Mouse (Mus musculus) heart, embryonic 15.5 days (tissue): ENCODE data around the gene Smurf1. TPM values are rescaled to one million over a fixed set of nuclear protein-coding genes. Genes with fewer than 3 reads are reported as not detected.

Experiments
- ATAC-seq: fragments of 200-750 bp; cut with Nextera tagmentation; replicated peaks from 2 replicates; pipeline ENCODE4 v1.8.0; 2017; ENCODE audit warnings: low read depth, moderate TSS enrichment; ENCODE audit not compliant: insufficient number of reproducible peaks, insufficient read depth, low FRiP score
- H3K27ac ChIP-seq: fragments of 300-500 bp; sonication (generic); 2 replicates; pipeline ENCODE4 v1.5.1; 2015; ENCODE audit warnings: mild to moderate bottlenecking, inconsistent platforms
- H3K27me3 ChIP-seq: fragments of 300-500 bp; sonication (generic); 2 replicates; pipeline ENCODE4 v1.6.1; 2015; ENCODE audit warnings: inconsistent platforms
- H3K36me3 ChIP-seq: fragments of 300-500 bp; sonication (generic); 2 replicates; pipeline ENCODE4 v1.6.1; 2015; ENCODE audit warnings: mild to moderate bottlenecking, inconsistent platforms
- H3K4me1 ChIP-seq: fragments of 300-500 bp; sonication (generic); replicated peaks from 2 replicates; pipeline ENCODE4 v1.6.1; 2015; ENCODE audit warnings: inconsistent platforms
- H3K4me2 ChIP-seq: fragments of 300-500 bp; sonication (generic); 2 replicates; pipeline ENCODE4 v1.6.1; 2015; ENCODE audit warnings: inconsistent platforms, mild to moderate bottlenecking, moderate library complexity
- H3K4me3 ChIP-seq: fragments of 300-500 bp; sonication (generic); 2 replicates; pipeline ENCODE4 v1.5.1; 2015; ENCODE audit warnings: mild to moderate bottlenecking, inconsistent platforms
- H3K9ac ChIP-seq: fragments of 300-500 bp; sonication (generic); 2 replicates; pipeline ENCODE4 v1.6.1; 2015; ENCODE audit warnings: mild to moderate bottlenecking, inconsistent platforms
- H3K9me3 ChIP-seq: fragments of 300-500 bp; sonication (generic); replicated peaks from 2 replicates; pipeline ENCODE4 v1.6.1; 2016; ENCODE audit warnings: inconsistent platforms
- WGBS: fragments of 180-500 bp; shearing (Covaris S2); methylation state at CpG from one replicate; pipeline ENCODE4 v1.1.7; 2015; ENCODE audit warnings: mixed read lengths; 5-methylcytosine and 5-hydroxymethylcytosine counted together
- polyA plus RNA-seq: library from polyadenylated mRNA; unstranded; fragments of >200 nt; fragmentation: Nextera tagmentation; extraction: Ambion mirVana; gene quantifications from 2 replicates; pipeline ENCODE4 v1.2.1, GENCODE M21; 2015

Gene Smurf1
- polyA plus RNA-seq, 1 experiment from 2014 or later = 11.3 TPM

DNA sequence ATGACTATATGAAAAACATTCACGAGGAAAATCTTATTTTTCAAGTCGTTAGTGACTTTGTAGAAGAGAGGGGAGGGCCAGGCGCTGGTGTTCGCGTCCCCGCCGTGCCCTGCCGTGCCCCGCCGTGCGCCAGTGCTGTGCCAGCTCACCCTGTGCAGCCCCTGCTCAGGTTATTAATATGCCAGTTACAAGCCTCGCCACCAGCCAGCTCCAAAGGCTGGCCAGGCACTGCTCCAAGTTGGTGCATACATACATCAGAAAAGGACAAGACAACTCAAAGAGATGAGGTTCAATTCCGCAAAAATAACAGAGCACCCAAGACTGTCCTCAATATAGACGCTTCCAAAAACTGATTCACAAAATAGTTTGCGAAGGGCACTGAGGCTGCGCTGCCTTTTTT is 51.7 kb downstream of the Smurf1 start:
- no peaks in the 10 kb centered on the region for H3K9me3 ChIP-seq
- H3K36me3 ChIP-seq = no peaks in the 10 kb centered on the region
- 87% methylated on average over 16 of the region's 16 CpGs for WGBS
- peaks cover 47% of the 10 kb centered on the region for H3K4me1 ChIP-seq
- H3K4me3 ChIP-seq = no peak overlapping the region
- no peaks in the 10 kb centered on the region for H3K27me3 ChIP-seq
- H3K27ac ChIP-seq = no peak overlapping the region
- no peak overlapping the region for H3K4me2 ChIP-seq
- no peak overlapping the region for H3K9ac ChIP-seq
- ATAC-seq = no peak

DNA sequence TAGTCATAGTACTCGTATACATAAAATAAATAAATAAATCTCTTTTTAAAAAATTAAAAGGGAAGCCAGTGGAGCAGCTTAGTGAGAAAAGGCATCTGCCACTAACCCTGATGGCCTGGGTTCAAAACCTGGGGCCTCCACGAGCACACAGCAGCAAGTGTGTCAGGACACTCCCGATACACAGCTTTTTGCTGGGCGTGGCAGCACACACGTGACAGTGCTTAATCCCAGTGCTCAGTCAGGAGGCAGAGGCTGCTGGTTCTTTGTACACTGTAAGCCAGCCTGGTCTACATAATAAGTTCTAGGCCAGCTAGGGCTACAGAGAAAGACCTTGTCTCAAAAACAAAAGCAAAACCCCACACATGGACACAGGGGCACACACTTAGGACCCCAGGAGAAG is 52.3 kb downstream of the Smurf1 start:
- no peak for ATAC-seq
- Histone ChIP-seq H3K27me3 (no peaks in the 10 kb centered on the region), H3K4me2 (no peak overlapping the region), H3K4me3 (no peak overlapping the region), H3K27ac (no peak overlapping the region), H3K9ac (no peak overlapping the region), H3K9me3 (no peaks in the 10 kb centered on the region), H3K4me1 (peaks cover 47% of the 10 kb centered on the region), H3K36me3 (no peaks in the 10 kb centered on the region)
- 87% methylated on average over 5 of the region's 5 CpGs for WGBS

DNA sequence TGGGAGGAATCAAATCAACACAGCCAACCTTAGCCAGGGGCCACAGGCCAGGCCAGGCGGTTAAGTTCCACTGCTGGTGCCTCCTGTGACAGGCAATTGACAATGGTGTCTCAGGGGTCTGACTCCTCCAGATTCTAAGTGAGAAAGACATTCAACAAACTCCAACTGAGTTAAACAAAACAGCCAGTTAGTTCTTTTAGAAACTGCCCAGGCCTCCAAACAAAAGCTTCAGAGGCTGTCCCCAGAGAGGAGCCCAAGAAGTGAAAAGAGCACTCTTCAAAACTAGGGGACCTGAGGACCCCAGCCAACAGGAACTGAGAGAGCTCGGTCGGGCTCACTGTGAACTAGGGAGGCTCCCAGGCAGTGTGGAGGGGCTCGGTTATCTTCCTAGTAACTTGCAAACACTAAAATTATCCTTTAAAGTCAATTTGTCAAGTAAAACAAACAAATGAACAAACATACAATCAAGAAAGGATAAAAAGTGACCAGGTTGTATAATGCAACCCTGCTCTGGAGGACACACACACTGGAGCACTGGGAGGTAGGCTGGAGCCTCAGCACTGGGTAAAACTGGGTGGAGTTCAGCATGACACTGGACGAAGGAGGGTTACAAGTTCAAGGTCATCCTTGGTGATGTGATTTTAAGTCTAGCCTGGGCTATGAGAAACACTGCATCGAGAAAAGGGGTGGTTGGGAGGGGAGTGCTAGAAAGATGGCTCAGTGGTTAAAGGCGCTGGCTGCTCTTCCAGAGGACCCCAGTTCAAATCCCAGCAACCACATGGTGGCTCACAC is 52.9 kb downstream of the Smurf1 start:
- Histone ChIP-seq H3K27me3 (no peaks in the 10 kb centered on the region), H3K27ac (no peak overlapping the region), H3K9ac (no peak overlapping the region), H3K4me1 (peaks cover 47% of the 10 kb centered on the region), H3K36me3 (no peaks in the 10 kb centered on the region), H3K4me2 (no peak overlapping the region), H3K4me3 (no peak overlapping the region), H3K9me3 (no peaks in the 10 kb centered on the region)
- WGBS = 72% methylated on average over 7 of the region's 7 CpGs
- no peak for ATAC-seq

DNA sequence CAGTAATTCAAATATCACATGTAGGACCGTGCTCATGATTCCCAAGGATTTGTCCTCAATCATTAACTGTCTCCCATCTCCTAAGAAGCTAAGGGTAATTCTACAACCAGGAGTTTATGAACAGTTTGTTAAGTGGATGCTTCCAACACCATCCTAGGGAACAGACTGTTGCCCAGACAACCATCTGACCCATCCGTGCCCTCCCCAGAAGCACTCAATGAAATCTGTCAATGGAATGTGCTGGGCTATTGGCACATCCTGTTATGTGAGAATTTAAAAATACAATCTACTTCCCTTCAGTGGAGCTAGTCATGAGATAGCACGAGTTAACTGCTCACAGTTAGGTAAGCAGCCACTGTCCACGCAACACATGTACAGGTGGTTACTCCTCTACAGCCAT is 56.1 kb downstream of the Smurf1 start:
- H3K27me3 ChIP-seq = no peaks in the 10 kb centered on the region
- H3K36me3 ChIP-seq = no peaks in the 10 kb centered on the region
- no peak for ATAC-seq
- H3K4me1 ChIP-seq = peaks cover 35% of the 10 kb centered on the region
- H3K9ac ChIP-seq = no peak overlapping the region
- WGBS = 55% methylated on average over 4 of the region's 4 CpGs
- H3K9me3 ChIP-seq = no peaks in the 10 kb centered on the region
- no peak overlapping the region for H3K4me2 ChIP-seq
- H3K27ac ChIP-seq = no peak overlapping the region
- H3K4me3 ChIP-seq = no peak overlapping the region

DNA sequence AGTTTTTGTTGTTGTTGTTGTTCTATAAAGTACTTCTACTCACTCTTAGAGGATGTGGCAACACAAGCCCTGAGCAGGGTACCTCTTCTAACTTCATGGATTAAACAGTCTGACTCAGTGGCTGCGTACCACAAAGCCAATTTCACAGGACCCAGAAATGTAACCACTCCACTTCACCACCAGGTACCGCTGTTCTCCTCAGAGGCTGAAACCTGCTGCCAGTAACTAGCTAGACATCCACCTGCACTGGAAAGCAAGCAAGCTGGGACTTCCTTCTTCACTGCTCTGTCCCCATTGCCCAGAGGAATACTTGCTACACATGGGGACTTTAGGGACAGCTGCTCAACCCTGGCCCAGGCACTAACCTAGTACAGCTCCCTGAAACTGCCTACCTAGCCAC is 58.1 kb downstream of the Smurf1 start:
- 75% methylated on average over 2 of the region's 2 CpGs for WGBS
- Histone ChIP-seq H3K27me3 (no peaks in the 10 kb centered on the region), H3K27ac (no peak overlapping the region), H3K9ac (no peak overlapping the region), H3K4me2 (no peak overlapping the region), H3K36me3 (no peaks in the 10 kb centered on the region), H3K9me3 (no peaks in the 10 kb centered on the region), H3K4me3 (no peak overlapping the region), H3K4me1 (peaks cover 26% of the 10 kb centered on the region)
- no peak for ATAC-seq

DNA sequence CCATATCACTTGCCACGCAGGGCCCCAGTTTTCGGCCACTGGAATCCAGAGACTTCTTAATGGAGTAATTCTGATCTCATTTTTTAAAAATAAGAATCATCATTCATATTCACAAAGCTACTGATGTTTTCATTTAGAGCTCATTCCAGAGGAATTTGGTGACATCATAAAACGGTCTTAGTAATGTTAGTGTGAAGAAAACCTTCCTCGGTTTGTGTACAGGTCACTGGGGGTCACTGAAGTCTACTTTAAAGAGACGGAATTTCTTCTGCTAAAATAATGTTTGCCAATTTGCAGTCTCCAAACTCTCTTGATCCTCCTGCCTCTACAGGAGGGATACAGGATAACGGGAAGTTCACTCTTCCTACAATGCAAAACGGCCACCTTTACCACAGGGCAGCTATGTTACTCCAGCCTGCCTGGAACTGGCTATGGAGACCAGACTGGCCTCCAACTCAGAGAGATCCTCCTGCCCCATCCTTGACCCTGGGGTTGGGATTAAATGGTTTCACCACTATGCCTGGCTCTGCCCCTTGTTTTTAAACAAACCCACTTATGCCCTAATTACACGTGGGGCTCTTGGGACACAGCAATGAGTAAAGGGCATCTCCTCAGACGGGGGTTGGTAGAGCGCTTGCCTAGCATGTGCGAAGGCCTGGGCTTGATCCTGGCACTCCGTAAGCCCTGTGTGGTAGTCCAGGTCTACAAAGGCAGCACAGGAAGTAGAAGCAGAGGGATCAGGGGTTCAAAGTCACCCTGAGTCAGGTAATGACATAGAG is 61.1 kb downstream of the Smurf1 start:
- Histone ChIP-seq H3K36me3 (peaks cover 8% of the 10 kb centered on the region; the same call in 1 of the 2 replicates), H3K27ac (no peak overlapping the region)
- no peak for ATAC-seq

DNA sequence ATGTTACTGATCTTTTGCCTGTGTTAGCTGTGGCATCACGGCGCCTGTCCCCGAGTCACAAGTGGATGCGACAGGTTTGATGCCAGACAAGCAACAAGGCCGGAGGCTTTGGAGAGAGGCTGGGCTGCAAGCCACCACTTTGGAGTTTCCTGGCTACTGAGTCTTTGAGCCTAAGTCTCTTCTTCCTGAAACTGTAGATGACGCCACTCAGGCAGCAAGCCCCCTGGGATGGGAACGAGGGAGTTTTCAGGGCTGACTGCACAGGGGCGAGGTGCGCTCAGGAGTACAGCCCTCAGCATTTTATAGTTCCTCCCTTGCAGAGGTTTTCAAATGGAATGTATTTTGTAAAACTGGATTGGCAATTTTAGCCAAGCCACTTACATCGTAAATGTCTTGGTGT is 63.9 kb downstream of the Smurf1 start:
- H3K27ac ChIP-seq = no peak overlapping the region
- H3K27me3 ChIP-seq = no peaks in the 10 kb centered on the region
- H3K4me1 ChIP-seq = peaks cover 33% of the 10 kb centered on the region
- no peak overlapping the region for H3K4me2 ChIP-seq
- no peak overlapping the region for H3K9ac ChIP-seq
- ATAC-seq = no peak
- no peak overlapping the region for H3K4me3 ChIP-seq
- 77% methylated on average over 10 of the region's 10 CpGs for WGBS
- peaks cover 8% of the 10 kb centered on the region; the same call in 1 of the 2 replicates for H3K36me3 ChIP-seq
- no peaks in the 10 kb centered on the region for H3K9me3 ChIP-seq

More for the DNA sequence above, 61.1 kb downstream of the Smurf1 start:
- Histone ChIP-seq H3K9me3 (no peaks in the 10 kb centered on the region), H3K4me1 (peaks cover 16% of the 10 kb centered on the region), H3K9ac (no peak overlapping the region), H3K27me3 (no peaks in the 10 kb centered on the region), H3K4me2 (no peak overlapping the region), H3K4me3 (no peak overlapping the region)
- 68% methylated on average over 12 of the region's 12 CpGs for WGBS

DNA sequence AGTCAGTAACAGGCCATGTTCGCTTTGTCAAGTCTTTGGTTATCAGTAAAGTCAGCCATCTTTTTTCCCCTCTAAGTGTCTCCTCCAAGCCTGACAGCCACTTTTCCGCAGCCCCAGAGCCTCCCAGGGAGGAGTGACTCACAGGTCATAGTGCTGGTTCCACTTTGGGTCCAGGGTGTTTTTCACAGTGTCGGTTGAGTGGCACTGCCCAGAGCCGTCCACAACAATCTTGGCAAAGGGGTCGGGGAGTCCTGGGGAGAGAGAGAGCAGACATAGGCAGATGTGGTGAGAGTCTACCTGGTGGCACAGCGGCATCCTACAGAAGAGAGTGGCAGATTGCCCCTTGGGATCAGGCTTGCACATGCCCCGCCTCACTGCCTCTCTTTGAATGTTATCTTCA is 64.6 kb downstream of the Smurf1 start:
- 61% methylated on average over 7 of the region's 7 CpGs for WGBS
- Histone ChIP-seq H3K4me3 (no peak overlapping the region), H3K4me2 (no peak overlapping the region), H3K9ac (no peak overlapping the region), H3K27ac (no peak overlapping the region), H3K36me3 (peaks cover 15% of the 10 kb centered on the region; the same call in 1 of the 2 replicates), H3K9me3 (no peaks in the 10 kb centered on the region), H3K4me1 (peaks cover 33% of the 10 kb centered on the region), H3K27me3 (no peaks in the 10 kb centered on the region)
- no peak for ATAC-seq

DNA sequence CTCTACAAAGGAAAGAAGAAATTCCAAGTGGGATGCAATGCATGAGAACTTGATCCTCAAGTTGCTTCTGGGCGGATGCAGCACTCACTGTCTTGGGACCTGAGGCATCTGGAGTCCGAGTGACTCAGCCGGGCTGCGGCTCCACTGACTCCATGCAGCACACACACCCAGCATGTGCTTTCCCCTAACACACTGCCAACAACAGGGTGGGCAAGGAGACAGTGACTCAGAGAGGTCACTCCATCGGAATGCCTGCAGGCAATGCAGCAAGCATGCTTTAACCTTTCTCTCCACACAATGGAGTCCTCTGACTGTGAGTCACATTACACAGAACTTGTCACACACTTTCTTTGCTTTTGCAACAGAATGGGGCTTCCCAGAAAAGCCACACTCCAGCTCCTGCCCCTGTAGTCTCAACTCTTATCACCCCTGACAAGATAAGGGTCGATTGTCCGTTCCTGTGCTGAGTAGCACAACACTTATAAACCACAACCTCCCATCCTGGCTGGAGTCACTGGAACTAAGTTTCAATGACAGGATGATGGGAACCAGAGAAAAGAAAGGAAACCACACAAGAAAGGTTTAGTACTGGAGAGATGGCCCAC is 67.1 kb downstream of the Smurf1 start:
- no peak overlapping the region for H3K9ac ChIP-seq
- peak overlapping the region; percentile 71 for H3K27ac ChIP-seq
- H3K4me3 ChIP-seq = no peak overlapping the region
- H3K9me3 ChIP-seq = no peaks in the 10 kb centered on the region
- H3K27me3 ChIP-seq = no peaks in the 10 kb centered on the region
- peak overlapping the region; percentile 11; the same call in 1 of the 2 replicates for H3K4me2 ChIP-seq
- ATAC-seq = peak; percentile 71
- 10% methylated on average over 7 of the region's 7 CpGs for WGBS
- peaks cover 22% of the 10 kb centered on the region for H3K4me1 ChIP-seq
- peaks cover 24% of the 10 kb centered on the region; the same call in 1 of the 2 replicates for H3K36me3 ChIP-seq

DNA sequence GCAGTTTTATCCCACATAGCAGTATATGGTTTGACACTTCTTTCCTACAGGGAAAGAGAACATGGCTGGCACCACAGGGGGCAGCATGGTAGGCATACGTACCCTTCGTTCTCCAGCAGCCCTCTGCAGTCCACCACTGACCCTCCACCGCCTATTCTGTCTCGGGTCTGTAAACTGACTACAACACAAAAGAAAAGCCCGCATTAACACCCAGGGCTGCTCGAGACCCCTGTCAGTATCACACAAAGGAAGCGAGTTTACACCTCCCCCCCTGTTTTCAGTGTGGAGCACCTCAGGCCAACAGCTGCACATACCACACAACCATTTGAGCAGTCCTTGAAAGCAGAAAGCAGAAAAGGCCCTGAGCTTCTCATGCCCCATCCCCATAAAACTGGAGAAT is 67.8 kb downstream of the Smurf1 start:
- no peak overlapping the region; the same call in 1 of the 2 replicates for H3K27ac ChIP-seq
- H3K4me1 ChIP-seq = peaks cover 22% of the 10 kb centered on the region
- no peak overlapping the region for H3K4me2 ChIP-seq
- H3K9ac ChIP-seq = no peak overlapping the region
- no peaks in the 10 kb centered on the region for H3K27me3 ChIP-seq
- H3K9me3 ChIP-seq = no peaks in the 10 kb centered on the region
- no peak for ATAC-seq
- peaks cover 24% of the 10 kb centered on the region; the same call in 1 of the 2 replicates for H3K36me3 ChIP-seq
- 62% methylated on average over 7 of the region's 7 CpGs for WGBS
- no peak overlapping the region for H3K4me3 ChIP-seq

DNA sequence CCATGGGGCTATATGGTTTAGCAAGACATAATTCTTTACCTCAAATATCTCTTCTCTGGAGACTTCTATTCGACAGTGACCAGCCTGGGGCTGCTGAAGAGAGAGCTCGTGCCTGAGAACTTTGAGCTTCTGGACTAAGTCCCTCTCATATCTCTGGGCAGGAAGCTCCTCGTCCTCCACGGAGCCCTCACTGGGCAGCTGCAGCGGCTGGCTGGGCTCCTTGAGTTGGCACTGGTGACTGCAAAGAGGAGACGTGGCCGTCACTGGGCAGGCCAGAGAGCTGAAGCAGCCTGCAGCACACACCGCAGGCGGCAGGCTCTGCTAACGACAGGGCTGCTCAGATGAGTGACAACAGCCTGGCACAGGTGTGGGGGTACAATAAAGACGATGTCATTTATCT is 74.4 kb downstream of the Smurf1 start:
- 82% methylated on average over 11 of the region's 11 CpGs for WGBS
- no peak overlapping the region for H3K27ac ChIP-seq
- no peak overlapping the region for H3K9ac ChIP-seq
- no peaks in the 10 kb centered on the region for H3K9me3 ChIP-seq
- peaks cover 68% of the 10 kb centered on the region for H3K36me3 ChIP-seq
- H3K4me1 ChIP-seq = no peaks in the 10 kb centered on the region
- H3K4me3 ChIP-seq = no peak overlapping the region
- ATAC-seq = no peak
- no peak overlapping the region for H3K4me2 ChIP-seq
- H3K27me3 ChIP-seq = no peaks in the 10 kb centered on the region
